Mouse (Mus musculus): ENCODE data around the gene Olfr332.
A peak's percentile ranks its signal among the peaks of the same experiment; 100 is the strongest.
"Not testable (repeated sequence)": the region's sequence is repeated elsewhere in the genome, so short reads cannot be mapped to it uniquely, and the experiment has no call there.

The Olfr332 gene

GRCm38 (mm10) chr11:58492455-58492854 lies at the start of gene Olfr332:
Gene Olfr332 (minus strand): TSS chr11:58492555.
- no peak for DNase-seq

- not testable (repeated sequence) for DNase-seq
Measured at GRCm38 (mm10) chr11:58534736-58535135, 42.4 kb upstream of the Olfr332 start, which contains the start of gene Olfr330. Gene Olfr330 (minus strand): TSS chr11:58534836.

GRCm38 (mm10) chr11:58519756-58520155 lies 27.4 kb upstream of the Olfr332 start:
- peak; percentile 17 for DNase-seq

GRCm38 (mm10) chr11:58518916-58519315 lies 26.6 kb upstream of the Olfr332 start:
- DNase-seq, result peak; percentile 70

- DNase-seq, result not testable (repeated sequence)
Measured at GRCm38 (mm10) chr11:58509058-58509457, 16.7 kb upstream of the Olfr332 start.

GRCm38 (mm10) chr11:58502472-58502871 lies 10.1 kb upstream of the Olfr332 start, which contains the start of gene Olfr331:
Gene Olfr331 (minus strand): TSS chr11:58502572.
- DNase-seq, result not testable (repeated sequence)

GRCm38 (mm10) chr11:58499290-58499689 lies 6.9 kb upstream of the Olfr332 start:
- DNase-seq, result no peak

- no peak for DNase-seq
Measured at GRCm38 (mm10) chr11:58498761-58499160, 6.4 kb upstream of the Olfr332 start.

- no peak for DNase-seq
Measured at GRCm38 (mm10) chr11:58462170-58462569, 30.2 kb downstream of the Olfr332 start, which contains the start of gene Olfr30. Gene Olfr30 (minus strand): TSS chr11:58462270.

GRCm38 (mm10) chr11:58453592-58453991 lies 38.8 kb downstream of the Olfr332 start:
- DNase-seq, result no peak

GRCm38 (mm10) chr11:58452759-58453158 lies 39.6 kb downstream of the Olfr332 start, which contains the start of gene Lypd9:
Gene Lypd9 (minus strand): TSS chr11:58452923.
- DNase-seq, result no peak
